Comparison of ENCODE assay signal across 16 mouse cellular contexts in genomic region chr6:114842131-114842530, GRCm38 (mm10).
DNase-seq lines count a peak whose midpoint lies in the region; ATAC-seq and TF ChIP-seq lines count a peak whose summit lies in the region.
"Had no signal": no experiment of that assay in that cellular context is flagged by ENCODE, and none has a peak within 500 bp of the region (broad histone marks: within the 10 kb centered on the region; RNA-seq: fewer than 3 reads in every experiment).

No protein-coding gene starts in this region.

- no peak for TF ChIP-seq CTCF in small intestine, adult 2 months (IDR thresholded peaks at IDR 0.05; ENCODE audit: extremely low read depth, insufficient read length, insufficient replicate concordance, low read depth, low read length)

- no peak overlapping the region for H3K9ac ChIP-seq in forebrain, embryonic 14.5 days (ENCODE audit: low read length)
- no peak overlapping the region for H3K9ac ChIP-seq in neural tube, embryonic 11.5 days (ENCODE audit: low read length)
- no peak overlapping the region for H3K9ac ChIP-seq in limb, embryonic 11.5 days (ENCODE audit: low read length)
- H3K9ac ChIP-seq: hindbrain, embryonic 15.5 days; liver, embryonic 15.5 days had no signal

- H3K27ac ChIP-seq in forebrain, embryonic 10.5 days = 0 out of 2 replicates have a peak overlapping the region, but pooled peaks have one; percentile 62
- H3K27ac ChIP-seq in forebrain, embryonic 14.5 days (ENCODE audit: low read depth, low read length) = no peak overlapping the region
- H3K27ac ChIP-seq in neural tube, embryonic 11.5 days (ENCODE audit: low read depth, low read length) = 0 out of 2 replicates have a peak overlapping the region, but pooled peaks have one; percentile 3
- H3K27ac ChIP-seq in limb, embryonic 11.5 days (replicated peaks; ENCODE audit: low read depth, low read length) = peak overlapping the region; percentile 3; the same call in 1 of the 2 replicates
- H3K27ac ChIP-seq in small intestine, adult 2 months (ENCODE audit: insufficient read depth, low read depth, low read length) = peak overlapping the region; percentile 49; the same call in 1 of the 2 replicates
- H3K27ac ChIP-seq: liver, embryonic 15.5 days had no signal

- no peak for ATAC-seq in forebrain, embryonic 14.5 days
- ATAC-seq in neural tube, embryonic 11.5 days (ENCODE audit: insufficient read depth, low FRiP score, low TSS enrichment) = no peak
- no peak for ATAC-seq in limb, embryonic 11.5 days (ENCODE audit: insufficient number of reproducible peaks, low FRiP score, low TSS enrichment, low read depth)
- ATAC-seq: activated CD4-positive, CD25-positive, alpha-beta regulatory T cell, adult 4 months had no signal

- H3K9me3 ChIP-seq in forebrain, embryonic 10.5 days = peaks cover 4% of the 10 kb centered on the region; the same call in 1 of the 2 replicates
- H3K9me3 ChIP-seq in forebrain, embryonic 14.5 days (replicated peaks; ENCODE audit: control insufficient read depth, low read length) = no peaks in the 10 kb centered on the region
- no peaks in the 10 kb centered on the region for H3K9me3 ChIP-seq in neural tube, embryonic 11.5 days (ENCODE audit: control insufficient read depth, low read length)
- H3K9me3 ChIP-seq in limb, embryonic 11.5 days (ENCODE audit: control insufficient read depth, low read length) = peaks cover 2% of the 10 kb centered on the region; the same call in 1 of the 2 replicates
- H3K9me3 ChIP-seq: hindbrain, embryonic 15.5 days; liver, embryonic 15.5 days had no signal

- no peak overlapping the region for H3K4me2 ChIP-seq in forebrain, embryonic 14.5 days (ENCODE audit: low read length)
- no peak overlapping the region for H3K4me2 ChIP-seq in neural tube, embryonic 11.5 days (ENCODE audit: low read depth)
- 0 out of 2 replicates have a peak overlapping the region, but pooled peaks have one; percentile 4 for H3K4me2 ChIP-seq in limb, embryonic 11.5 days (ENCODE audit: low read depth, severe bottlenecking)
- H3K4me2 ChIP-seq: hindbrain, embryonic 15.5 days; liver, embryonic 15.5 days had no signal

- no peak for DNase-seq in forebrain, embryonic 10.5 days (ENCODE audit: extremely low spot score, low spot score)
- no peak for DNase-seq in forebrain, embryonic 14.5 days (ENCODE audit: low spot score)
- DNase-seq in neural tube, embryonic 11.5 days (ENCODE audit: low spot score) = peak; percentile 10
- DNase-seq in neural tube, embryonic 10.5 days (ENCODE audit: extremely low spot score, low spot score) = no peak
- DNase-seq in limb, embryonic 11.5 days (ENCODE audit: low spot score) = no peak
- no peak for DNase-seq in adrenal gland, adult 8-10 months
- DNase-seq in cerebellum, adult 9-11 months = no peak
- DNase-seq: cerebellum, adult 11 months; kidney, adult 18-20 months; kidney, postnatal 36 days; lung, postnatal 10 days; thymus, postnatal 14 days had no signal

- no peaks in the 10 kb centered on the region for H3K27me3 ChIP-seq in forebrain, embryonic 10.5 days (ENCODE audit: poor library complexity, severe bottlenecking)
- no peaks in the 10 kb centered on the region for H3K27me3 ChIP-seq in forebrain, embryonic 14.5 days (replicated peaks; ENCODE audit: control insufficient read depth, insufficient read depth, low read length)
- no peaks in the 10 kb centered on the region for H3K27me3 ChIP-seq in neural tube, embryonic 11.5 days (ENCODE audit: control insufficient read depth, insufficient read depth, low read length)
- no peaks in the 10 kb centered on the region for H3K27me3 ChIP-seq in limb, embryonic 11.5 days (ENCODE audit: control insufficient read depth, insufficient read depth, low read length)
- no peaks in the 10 kb centered on the region for H3K27me3 ChIP-seq in small intestine, adult 2 months (ENCODE audit: control insufficient read depth, insufficient read depth, low read length)
- H3K27me3 ChIP-seq: hindbrain, embryonic 15.5 days; liver, embryonic 15.5 days had no signal

- peaks cover 52% of the 10 kb centered on the region for H3K4me1 ChIP-seq in forebrain, embryonic 10.5 days
- H3K4me1 ChIP-seq in forebrain, embryonic 14.5 days (ENCODE audit: control insufficient read depth, insufficient read depth, low read length) = no peaks in the 10 kb centered on the region
- H3K4me1 ChIP-seq in neural tube, embryonic 11.5 days (ENCODE audit: control insufficient read depth, insufficient read depth, low read length) = peaks cover 27% of the 10 kb centered on the region
- peaks cover 33% of the 10 kb centered on the region for H3K4me1 ChIP-seq in limb, embryonic 11.5 days (ENCODE audit: control insufficient read depth, insufficient read depth, low read length)
- peaks cover 6% of the 10 kb centered on the region; the same call in 1 of the 2 replicates for H3K4me1 ChIP-seq in small intestine, adult 2 months (ENCODE audit: control insufficient read depth, insufficient read depth, insufficient read length, low read length)

- WGBS in forebrain, embryonic 10.5 days = 75% methylated on average over 3 of the region's 3 CpGs
- 70% methylated on average over 3 of the region's 3 CpGs for WGBS in forebrain, embryonic 14.5 days
- 25% methylated on average over 3 of the region's 3 CpGs for WGBS in neural tube, embryonic 11.5 days
- 23% methylated on average over 3 of the region's 3 CpGs for WGBS in limb, embryonic 11.5 days
- WGBS in small intestine, adult 2 months = 80% methylated on average over 3 of the region's 3 CpGs

- TF ChIP-seq POLR2A in small intestine, adult 2 months (IDR thresholded peaks at IDR 0.05; ENCODE audit: low read depth, low read length) = no peak

- H3K36me3 ChIP-seq in forebrain, embryonic 10.5 days (replicated peaks) = no peaks in the 10 kb centered on the region
- no peaks in the 10 kb centered on the region for H3K36me3 ChIP-seq in forebrain, embryonic 14.5 days (ENCODE audit: control insufficient read depth, insufficient read depth, low read length)
- no peaks in the 10 kb centered on the region for H3K36me3 ChIP-seq in neural tube, embryonic 11.5 days (ENCODE audit: control insufficient read depth, insufficient read depth, low read length)
- no peaks in the 10 kb centered on the region for H3K36me3 ChIP-seq in limb, embryonic 11.5 days (ENCODE audit: control insufficient read depth, insufficient read depth, low read length)
- no peaks in the 10 kb centered on the region for H3K36me3 ChIP-seq in small intestine, adult 2 months (ENCODE audit: control insufficient read depth, insufficient read depth, low read length)
- H3K36me3 ChIP-seq: hindbrain, embryonic 15.5 days; liver, embryonic 15.5 days had no signal

- no peak overlapping the region for H3K4me3 ChIP-seq in forebrain, embryonic 10.5 days
- H3K4me3 ChIP-seq in forebrain, embryonic 14.5 days (ENCODE audit: low read depth, low read length) = no peak overlapping the region
- no peak overlapping the region for H3K4me3 ChIP-seq in neural tube, embryonic 11.5 days (ENCODE audit: low read depth, low read length)
- no peak overlapping the region for H3K4me3 ChIP-seq in limb, embryonic 11.5 days (ENCODE audit: low read depth, low read length)
- H3K4me3 ChIP-seq in small intestine, adult 2 months (ENCODE audit: low read depth, low read length) = no peak overlapping the region
- H3K4me3 ChIP-seq: hindbrain, embryonic 15.5 days; liver, embryonic 15.5 days had no signal
